Mouse (Mus musculus) limb, embryonic 15.5 days (tissue): Measurements from ENCODE around the gene Smtn. TPM values are rescaled to one million over a fixed set of nuclear protein-coding genes. Genes with fewer than 3 reads are reported as not detected.

Experiments used
- ATAC-seq: fragments of 200-750 bp; cut with Nextera tagmentation; 2 replicates; pipeline ENCODE4 v1.8.0; 2017; ENCODE audit warnings: low read depth, moderate TSS enrichment; ENCODE audit not compliant: insufficient number of reproducible peaks, low FRiP score, low TSS enrichment
- H3K27ac ChIP-seq: fragments of 300-500 bp; sonication (generic); 2 replicates; pipeline ENCODE4 v1.5.1; 2015; ENCODE audit warnings: moderate library complexity, mild to moderate bottlenecking, inconsistent platforms
- H3K27me3 ChIP-seq: fragments of 300-500 bp; sonication (generic); 2 replicates; pipeline ENCODE4 v1.6.1; 2015; ENCODE audit warnings: inconsistent platforms
- H3K36me3 ChIP-seq: fragments of 300-500 bp; sonication (generic); 2 replicates; pipeline ENCODE4 v1.6.1; 2015; ENCODE audit warnings: inconsistent platforms
- H3K4me1 ChIP-seq: fragments of 300-500 bp; sonication (generic); 2 replicates; pipeline ENCODE4 v1.6.1; 2015; ENCODE audit warnings: inconsistent platforms
- H3K4me2 ChIP-seq: fragments of 300-500 bp; sonication (generic); 2 replicates; pipeline ENCODE4 v1.6.1; 2015; ENCODE audit warnings: mild to moderate bottlenecking, inconsistent platforms
- H3K4me3 ChIP-seq: fragments of 300-500 bp; sonication (generic); 2 replicates; pipeline ENCODE4 v1.5.1; 2015; ENCODE audit warnings: mild to moderate bottlenecking, inconsistent platforms
- H3K9ac ChIP-seq: fragments of 300-500 bp; sonication (generic); 2 replicates; pipeline ENCODE4 v1.6.1; 2015; ENCODE audit warnings: inconsistent platforms
- H3K9me3 ChIP-seq: fragments of 300-500 bp; sonication (generic); 2 replicates; pipeline ENCODE4 v1.6.1; 2016; ENCODE audit warnings: inconsistent platforms
- WGBS: fragments of 180-500 bp; shearing (Covaris S2); methylation state at CpG from one replicate; pipeline ENCODE4 v1.1.7; 2015; 5-methylcytosine and 5-hydroxymethylcytosine counted together
- polyA plus RNA-seq: library from polyadenylated mRNA; unstranded; fragments of >200 nt; fragmentation: Nextera tagmentation; extraction: Ambion mirVana; gene quantifications from 2 replicates; pipeline ENCODE4 v1.2.1, GENCODE M21; 2015

Gene Smtn
- 81.7 and 136 TPM in 2 replicates for polyA plus RNA-seq

DNA sequence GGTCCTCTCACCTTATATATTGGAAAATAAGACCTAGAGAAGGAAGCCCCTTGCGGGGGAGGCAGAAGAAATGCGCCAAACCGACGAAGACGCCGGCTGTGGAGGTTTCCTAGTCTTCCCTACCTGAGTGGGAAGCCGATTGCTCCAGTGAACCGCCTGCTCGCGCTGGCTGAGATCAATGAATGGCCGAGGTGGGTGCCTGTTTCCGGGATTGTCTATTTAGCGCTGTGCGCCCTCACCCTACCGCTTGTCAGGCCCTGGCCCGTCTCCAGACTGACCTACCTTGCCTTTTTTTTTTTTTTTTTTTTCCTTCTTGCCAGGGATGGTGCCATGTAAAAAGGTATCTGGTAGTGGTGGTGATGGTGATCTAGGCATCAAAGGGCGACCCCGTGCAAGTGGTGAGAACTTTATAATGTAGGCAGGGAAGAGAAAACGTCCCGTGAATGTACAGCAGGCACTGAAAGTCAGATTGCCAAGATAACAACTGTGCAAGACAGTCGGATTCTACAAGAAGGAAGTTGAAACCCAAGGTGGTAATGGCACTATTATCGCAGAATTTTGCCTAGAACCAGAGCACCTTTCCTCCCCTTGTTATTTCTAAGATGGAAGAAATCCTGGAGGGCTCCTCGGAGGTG is at the start of gene Smtn:
Gene Smtn, minus strand, starts transcription at position 162 of the 635 bp plus-strand sequence.
- peak within 1 kb of the TSS; percentile 77 for H3K4me2 ChIP-seq
- no peak for ATAC-seq
- H3K4me1 ChIP-seq, result peaks cover 59% of the 10 kb centered on the region
- 95% methylated on average over 23 of the region's 23 CpGs for WGBS
- H3K4me3 ChIP-seq, result peak within 1 kb of the TSS; percentile 65
- H3K36me3 ChIP-seq, result no peaks in the 10 kb centered on the region
- no peaks in the 10 kb centered on the region for H3K9me3 ChIP-seq
- H3K9ac ChIP-seq, result peak within 1 kb of the TSS; percentile 26; the same call in 1 of the 2 replicates
- peak within 1 kb of the TSS; percentile 87 for H3K27ac ChIP-seq
- no peaks in the 10 kb centered on the region for H3K27me3 ChIP-seq

DNA sequence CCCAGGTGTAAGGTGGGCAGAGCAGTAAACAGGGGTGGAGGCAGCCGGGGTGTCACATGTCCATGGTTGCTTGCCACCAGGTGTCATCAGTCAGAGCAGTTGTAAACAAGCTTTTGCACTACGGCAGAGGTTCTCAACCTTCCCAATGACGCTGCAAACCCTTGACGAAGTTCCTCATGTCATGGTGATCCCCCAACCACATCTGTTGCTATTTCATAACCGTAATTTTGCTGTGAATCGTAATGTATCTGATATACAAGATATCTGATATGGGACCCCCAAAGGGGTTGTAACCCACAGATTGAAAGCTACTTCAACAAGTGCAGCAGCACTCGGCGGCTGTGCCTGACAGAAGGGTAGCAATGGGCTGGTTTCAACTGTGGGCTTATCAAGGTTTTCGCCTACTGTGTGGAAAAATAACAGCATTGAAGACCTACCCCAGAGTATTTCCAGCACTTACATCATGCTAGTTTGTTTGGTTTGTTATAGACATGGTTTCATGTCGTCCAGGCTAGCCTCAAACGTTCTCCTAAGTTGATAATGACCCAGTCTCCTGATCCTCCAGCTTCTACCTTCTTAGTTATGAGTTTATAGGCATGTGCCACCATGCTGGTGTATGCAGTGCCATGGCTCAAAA is 47.7 kb upstream of the Smtn start:
- no peak overlapping the region for H3K9ac ChIP-seq
- no peaks in the 10 kb centered on the region for H3K9me3 ChIP-seq
- H3K4me3 ChIP-seq, result no peak overlapping the region
- no peak for ATAC-seq
- no peak overlapping the region for H3K4me2 ChIP-seq
- no peaks in the 10 kb centered on the region for H3K4me1 ChIP-seq
- no peak overlapping the region for H3K27ac ChIP-seq
- 71% methylated on average over 11 of the region's 11 CpGs for WGBS
- H3K27me3 ChIP-seq, result no peaks in the 10 kb centered on the region
- no peaks in the 10 kb centered on the region for H3K36me3 ChIP-seq

DNA sequence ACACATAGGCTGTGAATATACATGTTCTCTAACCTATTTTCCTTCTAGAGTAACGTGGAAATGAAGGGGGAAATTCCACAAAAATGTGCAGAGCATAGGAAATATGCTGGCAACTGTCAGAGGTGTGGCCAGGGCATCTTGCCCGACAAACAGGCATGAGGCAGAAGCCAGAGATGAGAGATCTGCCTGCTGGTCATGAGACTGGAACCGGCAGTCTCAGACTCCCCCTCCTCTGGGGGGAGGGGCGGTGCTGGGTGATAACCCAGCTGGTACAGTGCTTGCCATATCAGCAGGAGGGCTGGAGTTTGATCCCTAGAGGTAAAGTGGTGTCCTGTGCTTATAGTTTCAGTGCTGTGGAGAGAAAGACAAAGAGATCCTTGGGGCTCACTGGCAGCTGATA is 46.9 kb upstream of the Smtn start:
- no peaks in the 10 kb centered on the region for H3K4me1 ChIP-seq
- H3K36me3 ChIP-seq, result no peaks in the 10 kb centered on the region
- ATAC-seq, result no peak
- WGBS, result 34% methylated on average over 4 of the region's 4 CpGs
- no peak overlapping the region for H3K4me3 ChIP-seq
- no peaks in the 10 kb centered on the region for H3K9me3 ChIP-seq
- no peak overlapping the region for H3K4me2 ChIP-seq
- no peaks in the 10 kb centered on the region for H3K27me3 ChIP-seq
- H3K9ac ChIP-seq, result no peak overlapping the region
- no peak overlapping the region for H3K27ac ChIP-seq

DNA sequence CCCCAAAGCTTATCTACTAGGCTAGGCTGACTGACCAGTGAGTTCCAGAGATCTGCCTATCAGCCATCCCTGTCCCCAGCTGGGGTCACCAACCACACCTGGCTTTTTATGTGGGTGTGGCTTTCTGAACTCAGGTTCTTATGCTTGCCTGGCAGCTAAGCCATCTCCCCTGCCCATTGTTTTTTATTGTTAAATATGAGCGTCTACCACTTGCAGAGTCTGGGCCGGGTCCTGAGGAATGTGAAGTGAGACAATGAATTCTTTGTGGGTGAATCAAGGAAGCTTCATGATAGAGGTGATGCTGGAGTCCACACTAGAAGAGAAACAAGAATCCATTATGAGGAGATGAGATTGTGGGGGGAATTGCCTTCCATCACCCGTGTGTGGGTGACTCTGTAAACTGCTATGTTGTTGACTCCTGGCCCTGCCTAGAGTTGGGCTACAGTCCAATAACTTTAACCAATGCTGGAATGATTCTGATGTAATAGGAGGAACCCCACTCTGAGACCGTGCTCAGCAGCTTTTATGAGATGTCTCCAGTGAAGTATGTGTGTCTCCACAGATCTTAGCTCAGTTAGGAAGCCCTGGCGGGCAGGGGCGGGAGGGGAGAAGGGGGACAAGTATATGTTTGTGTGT is 45.7 kb upstream of the Smtn start:
- no peak overlapping the region for H3K9ac ChIP-seq
- no peaks in the 10 kb centered on the region for H3K36me3 ChIP-seq
- H3K4me3 ChIP-seq, result no peak overlapping the region
- H3K27ac ChIP-seq, result no peak overlapping the region
- H3K4me1 ChIP-seq, result no peaks in the 10 kb centered on the region
- H3K9me3 ChIP-seq, result no peaks in the 10 kb centered on the region
- ATAC-seq, result no peak
- H3K4me2 ChIP-seq, result no peak overlapping the region
- H3K27me3 ChIP-seq, result no peaks in the 10 kb centered on the region
- WGBS, result 62% methylated on average over 6 of the region's 6 CpGs

DNA sequence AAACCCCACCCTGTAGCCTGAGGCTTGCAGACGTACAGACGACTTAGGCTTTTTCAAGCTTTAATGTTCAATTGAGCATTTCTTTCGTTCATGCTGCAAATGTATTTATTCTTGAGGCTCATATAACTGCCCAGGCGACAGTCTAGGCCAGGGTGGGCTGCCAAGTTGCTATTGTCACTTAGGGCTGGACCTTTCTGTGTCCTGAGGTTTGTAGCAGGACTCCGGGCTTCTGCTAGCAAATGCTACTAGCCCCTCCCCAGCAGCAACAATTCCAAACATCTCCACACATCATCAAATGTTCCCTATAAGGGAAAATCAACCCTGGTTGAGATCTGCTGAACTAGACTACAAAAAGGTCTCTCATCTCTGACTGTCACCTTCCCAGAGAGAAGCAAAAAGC is 42.7 kb upstream of the Smtn start:
- H3K36me3 ChIP-seq, result no peaks in the 10 kb centered on the region
- H3K4me3 ChIP-seq, result no peak overlapping the region
- H3K4me2 ChIP-seq, result no peak overlapping the region
- no peaks in the 10 kb centered on the region for H3K27me3 ChIP-seq
- no peaks in the 10 kb centered on the region for H3K4me1 ChIP-seq
- H3K27ac ChIP-seq, result no peak overlapping the region; the same call in 1 of the 2 replicates
- no peak for ATAC-seq
- H3K9ac ChIP-seq, result no peak overlapping the region
- 41% methylated on average over 5 of the region's 5 CpGs for WGBS
- H3K9me3 ChIP-seq, result no peaks in the 10 kb centered on the region

DNA sequence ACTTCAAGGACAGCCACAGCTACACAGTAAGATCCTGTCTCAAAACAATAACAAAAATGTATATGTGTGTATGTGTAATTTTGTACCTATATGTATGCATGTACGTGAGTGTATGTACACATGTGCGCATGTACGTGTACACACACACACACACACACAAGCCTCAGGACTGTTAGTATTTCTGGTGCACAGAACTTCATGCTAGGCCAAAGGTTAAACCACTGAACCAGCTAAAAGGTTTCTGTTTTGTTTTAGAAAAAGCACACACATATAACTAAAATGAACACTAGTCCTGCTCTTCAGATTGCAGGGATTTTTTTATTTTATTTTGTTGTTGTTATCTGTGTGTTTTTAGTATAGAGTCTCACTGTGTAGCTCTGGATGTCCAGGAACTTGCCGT is 41.5 kb upstream of the Smtn start:
- no peaks in the 10 kb centered on the region for H3K27me3 ChIP-seq
- no peaks in the 10 kb centered on the region for H3K36me3 ChIP-seq
- no peak overlapping the region for H3K4me3 ChIP-seq
- H3K9me3 ChIP-seq, result no peaks in the 10 kb centered on the region
- H3K4me1 ChIP-seq, result no peaks in the 10 kb centered on the region
- H3K27ac ChIP-seq, result no peak overlapping the region
- H3K9ac ChIP-seq, result no peak overlapping the region
- ATAC-seq, result no peak
- H3K4me2 ChIP-seq, result no peak overlapping the region
- 91% methylated on average over 4 of the region's 4 CpGs for WGBS

DNA sequence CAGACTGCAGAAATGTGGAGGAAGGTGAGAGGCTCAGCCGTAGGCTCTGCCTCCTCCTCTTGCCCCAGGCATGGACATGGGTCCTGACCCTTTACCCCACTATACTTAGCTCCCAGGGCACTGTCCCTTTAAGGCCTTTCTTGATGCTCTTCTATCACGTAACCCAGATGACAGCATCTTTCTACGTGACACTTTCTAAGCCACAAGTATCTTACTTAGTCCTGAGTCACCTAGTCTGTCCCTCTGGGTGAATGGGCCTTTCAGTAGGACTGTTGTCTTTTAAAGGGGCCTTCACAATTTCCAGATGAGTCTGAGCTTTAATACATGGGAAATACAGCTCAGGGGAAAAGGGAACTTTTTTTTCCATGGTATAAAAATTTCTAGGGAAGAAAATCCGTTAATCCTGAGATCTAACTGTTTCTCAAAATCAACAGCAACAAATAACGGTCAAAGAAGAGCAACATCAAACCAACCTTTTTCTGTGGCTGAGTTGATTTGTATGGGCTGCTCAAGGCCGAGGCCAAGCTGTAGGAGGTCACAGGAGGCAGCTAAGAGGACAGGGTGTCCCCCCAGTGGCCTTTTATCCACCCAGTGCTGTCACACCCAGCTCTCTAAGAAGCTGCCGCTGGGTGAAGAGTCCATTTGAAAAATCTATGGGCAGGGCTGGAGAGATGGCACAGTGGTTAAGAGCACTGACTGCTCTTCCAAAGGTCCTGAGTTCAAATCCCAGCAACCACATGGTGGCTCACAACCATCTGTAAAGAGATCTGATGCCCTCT is 40.1 kb upstream of the Smtn start:
- H3K36me3 ChIP-seq, result no peaks in the 10 kb centered on the region
- H3K27me3 ChIP-seq, result no peaks in the 10 kb centered on the region
- H3K9me3 ChIP-seq, result no peaks in the 10 kb centered on the region
- ATAC-seq, result no peak
- H3K4me1 ChIP-seq, result peaks cover under 1% of the 10 kb centered on the region; the same call in 1 of the 2 replicates
- no peak overlapping the region for H3K4me2 ChIP-seq
- 65% methylated on average over 7 of the region's 7 CpGs for WGBS
- H3K9ac ChIP-seq, result no peak overlapping the region
- H3K4me3 ChIP-seq, result no peak overlapping the region
- no peak overlapping the region for H3K27ac ChIP-seq

DNA sequence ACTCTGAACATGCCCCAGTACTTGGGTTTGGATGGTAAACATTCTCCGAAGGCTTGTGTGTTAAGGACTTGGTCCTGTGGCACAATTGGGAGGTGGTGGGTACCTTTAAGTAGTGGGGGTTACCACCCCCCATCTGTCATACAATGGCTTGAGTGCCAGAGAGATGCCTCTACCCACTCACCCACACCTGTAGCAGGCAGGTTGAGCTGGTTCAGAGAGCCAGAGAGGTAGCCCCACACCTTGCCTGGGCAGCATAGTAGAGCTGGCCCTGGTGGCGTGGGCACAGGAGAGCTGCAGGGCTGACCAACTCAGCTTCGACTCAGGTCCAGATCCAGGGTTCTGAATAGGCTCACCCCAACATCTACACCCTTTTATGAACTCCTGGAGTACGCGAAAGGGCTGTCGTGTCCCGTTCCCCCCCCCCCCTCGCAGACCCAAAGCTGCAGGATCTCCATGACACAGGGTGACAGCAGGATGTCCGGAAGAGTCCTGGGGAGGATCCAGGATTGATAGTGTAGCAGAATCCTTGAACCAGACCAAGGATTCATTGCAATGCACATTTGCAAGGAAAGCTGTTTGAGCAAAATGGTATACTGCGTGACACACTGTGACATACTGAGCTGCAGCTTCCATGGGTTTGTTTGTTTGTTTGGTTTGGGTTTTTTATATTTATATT is 37.8 kb upstream of the Smtn start:
- Histone ChIP-seq H3K4me1 (peaks cover 15% of the 10 kb centered on the region), H3K36me3 (no peaks in the 10 kb centered on the region), H3K9ac (no peak overlapping the region), H3K27ac (no peak overlapping the region), H3K9me3 (no peaks in the 10 kb centered on the region), H3K4me2 (no peak overlapping the region), H3K4me3 (no peak overlapping the region), H3K27me3 (no peaks in the 10 kb centered on the region)
- no peak for ATAC-seq
- 82% methylated on average over 10 of the region's 10 CpGs for WGBS

DNA sequence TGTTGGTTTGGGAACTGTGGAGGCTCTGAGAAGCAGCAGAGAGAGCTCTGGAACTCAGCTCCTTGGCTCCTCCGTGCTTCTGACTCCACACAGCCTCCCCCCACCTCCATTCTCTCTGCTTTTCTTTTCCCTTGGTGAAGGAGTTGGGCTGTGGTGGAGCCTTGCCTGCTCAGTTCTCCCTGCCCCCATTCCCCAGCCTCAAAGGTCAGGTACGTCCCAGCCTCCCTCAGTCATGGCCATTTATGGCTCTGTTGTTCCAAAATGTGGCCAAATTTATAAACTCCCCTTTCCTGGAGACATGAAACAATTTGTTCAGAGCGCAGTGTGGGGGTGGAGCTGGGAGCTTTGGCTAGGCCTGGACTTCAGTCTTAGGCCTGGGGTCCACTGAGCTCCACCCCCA is 34.8 kb upstream of the Smtn start:
- no peak overlapping the region for H3K4me2 ChIP-seq
- H3K27ac ChIP-seq, result no peak overlapping the region
- no peaks in the 10 kb centered on the region for H3K9me3 ChIP-seq
- H3K36me3 ChIP-seq, result no peaks in the 10 kb centered on the region
- WGBS, result 39% methylated on average over 3 of the region's 3 CpGs
- H3K9ac ChIP-seq, result no peak overlapping the region
- peaks cover 21% of the 10 kb centered on the region for H3K4me1 ChIP-seq
- no peaks in the 10 kb centered on the region for H3K27me3 ChIP-seq
- no peak; the same call in 1 of the 2 replicates for ATAC-seq
- no peak overlapping the region for H3K4me3 ChIP-seq

DNA sequence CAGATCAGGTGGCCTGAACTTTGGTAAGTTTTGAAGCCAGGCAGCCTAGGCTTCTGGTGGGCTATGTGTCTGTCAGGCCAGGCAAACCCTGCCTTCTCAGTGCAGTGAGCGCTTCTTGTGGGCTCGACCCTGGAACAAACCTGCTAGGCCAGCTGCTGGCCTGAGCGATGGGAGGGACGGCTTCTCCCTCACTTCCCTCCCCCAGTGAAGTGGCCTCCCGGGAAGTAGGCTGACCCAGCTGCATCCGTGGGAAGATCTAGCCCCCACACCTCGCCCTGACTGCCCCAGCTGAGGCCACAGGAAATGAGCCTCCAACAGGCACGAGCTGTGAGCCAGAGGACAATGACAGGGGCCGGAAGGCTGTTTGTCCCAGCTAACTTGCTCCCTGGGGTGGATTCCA is 32.7 kb upstream of the Smtn start:
- no peaks in the 10 kb centered on the region for H3K9me3 ChIP-seq
- peaks cover 21% of the 10 kb centered on the region for H3K4me1 ChIP-seq
- no peaks in the 10 kb centered on the region for H3K36me3 ChIP-seq
- no peak overlapping the region for H3K9ac ChIP-seq
- H3K27me3 ChIP-seq, result no peaks in the 10 kb centered on the region
- H3K4me2 ChIP-seq, result no peak overlapping the region
- peak; percentile 61; the same call in 1 of the 2 replicates for ATAC-seq
- no peak overlapping the region for H3K4me3 ChIP-seq
- 12% methylated on average over 9 of the region's 9 CpGs for whole genome bisulfite sequencing
- peak overlapping the region; percentile 58 for H3K27ac ChIP-seq

DNA sequence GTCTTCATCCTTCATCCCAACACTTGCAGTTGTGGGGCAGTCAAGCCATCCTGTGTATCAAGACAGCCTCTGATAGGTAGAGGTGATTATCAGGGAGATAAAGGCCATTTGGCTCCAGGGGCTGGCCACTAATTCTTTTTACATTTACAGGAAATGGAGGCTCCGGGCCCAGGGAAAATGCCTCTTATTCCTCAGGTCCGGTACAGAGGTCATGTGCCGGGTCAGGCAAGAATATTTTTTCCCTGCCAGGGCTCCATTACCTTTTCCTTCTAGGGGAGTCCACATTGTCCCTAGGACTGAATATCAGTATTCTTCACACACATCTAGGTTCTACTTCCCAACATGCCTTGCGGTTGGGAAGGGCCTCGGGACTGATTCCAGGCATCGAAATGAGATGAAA is 31.8 kb upstream of the Smtn start:
- no peak overlapping the region for H3K4me3 ChIP-seq
- peaks cover 21% of the 10 kb centered on the region for H3K4me1 ChIP-seq
- H3K27me3 ChIP-seq, result no peaks in the 10 kb centered on the region
- H3K36me3 ChIP-seq, result no peaks in the 10 kb centered on the region
- no peak for ATAC-seq
- no peak overlapping the region for H3K9ac ChIP-seq
- 87% methylated on average over 6 of the region's 6 CpGs for WGBS
- H3K4me2 ChIP-seq, result no peak overlapping the region
- peak overlapping the region; percentile 58; the same call in 1 of the 2 replicates for H3K27ac ChIP-seq
- no peaks in the 10 kb centered on the region for H3K9me3 ChIP-seq
